Mouse (Mus musculus) megakaryocyte, adult 5-6 weeks (primary cell): ENCODE results near the gene Ufsp1. TPM values are rescaled to one million over a fixed set of nuclear protein-coding genes. Genes with fewer than 3 reads are reported as not detected.

Experiments
- ATAC-seq: 2 replicates; pipeline ENCODE4 v1.8.0; 2016; ENCODE audit warnings: mild to moderate bottlenecking, inconsistent platforms; ENCODE audit not compliant: poor library complexity, severe bottlenecking
- total RNA-seq, 2 experiments: library from RNA; stranded (forward) in 1 of 2; stranded (reverse) in 1 of 2; fragments of 153-499, 151-499 nt in 1 of 2; fragments of 221-1000, 200-1000 nt in 1 of 2; gene quantifications; 2 replicates each; pipeline versions ENCODE4 v1.2.3 to v1.2.4; 2015 to 2017

Gene Ufsp1
- total RNA-seq, 2 experiments from 2014 or later = 0.18 to 0.59 TPM

GRCm38 (mm10) chr5:137294744-137295093 is 290 bp downstream of the Ufsp1 start:
- peak; percentile 5; the same call in 1 of the 2 replicates for ATAC-seq

- no peak for ATAC-seq
Observed at GRCm38 (mm10) chr5:137295296-137295695, 867 bp downstream of the Ufsp1 start.

GRCm38 (mm10) chr5:137295712-137296111 is 1.3 kb downstream of the Ufsp1 start:
- ATAC-seq = no peak

- no peak for ATAC-seq
Observed at GRCm38 (mm10) chr5:137297126-137297525, 2.7 kb downstream of the Ufsp1 start.

- ATAC-seq = no peak
Observed at GRCm38 (mm10) chr5:137299240-137299639, 4.8 kb downstream of the Ufsp1 start.

- no peak for ATAC-seq
Observed at GRCm38 (mm10) chr5:137301253-137301652, 6.8 kb downstream of the Ufsp1 start.

- no peak for ATAC-seq
Observed at GRCm38 (mm10) chr5:137303609-137304008, 9.2 kb downstream of the Ufsp1 start.

GRCm38 (mm10) chr5:137304165-137304564 is 9.7 kb downstream of the Ufsp1 start:
- ATAC-seq = no peak

- ATAC-seq = no peak
Observed at GRCm38 (mm10) chr5:137304816-137305215, 10.4 kb downstream of the Ufsp1 start.

- no peak for ATAC-seq
Observed at GRCm38 (mm10) chr5:137305822-137306221, 11.4 kb downstream of the Ufsp1 start.

GRCm38 (mm10) chr5:137306439-137307005 is 12.1 kb downstream of the Ufsp1 start:
- ATAC-seq = 0 out of 2 replicates have a peak, but pooled peaks have one; percentile 5

- peak; percentile 87 for ATAC-seq
Observed at GRCm38 (mm10) chr5:137307071-137307912, 12.9 kb downstream of the Ufsp1 start, which contains the start of gene Srrt. TSS of gene Srrt (minus strand) at chr5:137307674.

- no peak for ATAC-seq
Observed at GRCm38 (mm10) chr5:137308356-137308755, 13.9 kb downstream of the Ufsp1 start.

GRCm38 (mm10) chr5:137313466-137314192 is 19.2 kb downstream of the Ufsp1 start:
- no peak for ATAC-seq

GRCm38 (mm10) chr5:137314193-137315083 is 20.0 kb downstream of the Ufsp1 start, which contains the start of gene Trip6:
TSS of gene Trip6 (minus strand) at chr5:137314404.
- no peak for ATAC-seq

GRCm38 (mm10) chr5:137315084-137315903 is 20.9 kb downstream of the Ufsp1 start:
- ATAC-seq = peak; percentile 57

GRCm38 (mm10) chr5:137317361-137317760 is 22.9 kb downstream of the Ufsp1 start:
- ATAC-seq = peak; percentile 40; the same call in 1 of the 2 replicates

- ATAC-seq = no peak
Observed at GRCm38 (mm10) chr5:137318570-137318969, 24.1 kb downstream of the Ufsp1 start.

- no peak for ATAC-seq
Observed at GRCm38 (mm10) chr5:137320996-137321395, 26.6 kb downstream of the Ufsp1 start.
